Mouse (Mus musculus) heart, adult 2 months (tissue): Measurements from ENCODE around the gene Sec14l1. TPM values are rescaled to one million over a fixed set of nuclear protein-coding genes. Genes with fewer than 3 reads are reported as not detected.

Experiments used
- DNase-seq, 2 experiments: peaks; one replicate each; pipeline ENCODE4 v3.0.0; 2021
- H3K27ac ChIP-seq: fragments of 200-600 bp; 2 replicates; pipeline ENCODE4 v1.8.1; 2022
- H3K27me3 ChIP-seq: fragments of 200-500 bp; 2 replicates; pipeline ENCODE4 v1.6.1; 2012; ENCODE audit warnings: mild to moderate bottlenecking, low read length, inconsistent platforms, mixed read lengths; ENCODE audit not compliant: control insufficient read depth, insufficient read depth
- H3K36me3 ChIP-seq: fragments of 200-500 bp; 2 replicates; pipeline ENCODE4 v1.6.1; 2012; ENCODE audit warnings: low read length, inconsistent platforms; ENCODE audit not compliant: control insufficient read depth, insufficient read depth
- H3K4me1 ChIP-seq: fragments of 200-500 bp; 2 replicates; pipeline ENCODE4 v1.6.1; 2011; ENCODE audit warnings: low read length; ENCODE audit not compliant: control insufficient read depth, insufficient read depth
- H3K4me3 ChIP-seq: fragments of 200-600 bp; 2 replicates; pipeline ENCODE4 v1.8.1; 2022
- H3K79me2 ChIP-seq: fragments of 200-500 bp; replicated peaks from 2 replicates; pipeline ENCODE4 v1.6.1; 2012; ENCODE audit warnings: mild to moderate bottlenecking, inconsistent platforms, low read length, moderate library complexity, mixed read lengths; ENCODE audit not compliant: control insufficient read depth, insufficient read depth
- H3K9ac ChIP-seq: fragments of 200-500 bp; 2 replicates; pipeline ENCODE4 v1.6.1; 2012; ENCODE audit warnings: low read depth, mild to moderate bottlenecking, control low read depth, inconsistent platforms, low read length, mixed read lengths
- CTCF ChIP-seq: fragments of 200-600 bp; IDR thresholded peaks from 2 replicates; pipeline ENCODE4 v1.8.1; 2022; ENCODE audit warnings: antibody characterized with exemption, mild to moderate bottlenecking, moderate library complexity
- EP300 ChIP-seq: fragments of 200-500 bp; IDR thresholded peaks from 2 replicates; pipeline ENCODE4 v1.6.1; 2011; ENCODE audit warnings: low read depth, low read length, control low read depth; ENCODE audit not compliant: insufficient read depth
- POLR2A ChIP-seq: fragments of 200-500 bp; IDR thresholded peaks from 2 replicates; pipeline ENCODE4 v1.6.1; 2011; ENCODE audit warnings: mild to moderate bottlenecking, low read depth, low read length, control low read depth; ENCODE audit not compliant: insufficient read depth
- WGBS: fragments of 180-500 bp; shearing (Covaris S2); methylation state at CpG from one replicate; pipeline ENCODE4 v1.1.7; 2018; 5-methylcytosine and 5-hydroxymethylcytosine counted together
- intact Hi-C: fragments of 180-260 bp; cut with DNase I; formaldehyde crosslinking; loops from one replicate; pipeline ENCODE4 v1.15.1; 2025
- polyA plus RNA-seq: library from polyadenylated mRNA; depleted of rRNA; stranded (reverse); fragments of >200 nt; gene quantifications from 2 replicates; pipeline ENCODE4 v1.2.3, GENCODE M21; 2012
- total RNA-seq, 2 experiments: library from RNA; stranded (reverse); gene quantifications; 2 replicates each; pipeline ENCODE4 v1.2.3; 2021

Gene Sec14l1
- total and polyA plus RNA-seq, 3 experiments: 65.4 to 89.5 (median 71.5) TPM

GRCm38 (mm10) chr11:117098155-117098554 lies 16.8 kb upstream of the Sec14l1 start:
- peaks cover 51% of the 10 kb centered on the region for H3K4me1 ChIP-seq
- H3K27me3 ChIP-seq: no peaks in the 10 kb centered on the region
- WGBS: 35% methylated on average over 5 of the region's 5 CpGs
- no peak overlapping the region for H3K4me3 ChIP-seq
- peaks cover 6% of the 10 kb centered on the region; the same call in 1 of the 2 replicates for H3K36me3 ChIP-seq
- H3K79me2 ChIP-seq: no peaks in the 10 kb centered on the region
- intact Hi-C loops: loop anchor here (10.0 kb wide), 1 partner anchor 457 kb away; no protein-coding TSS in a partner anchor
- H3K27ac ChIP-seq: peak overlapping the region; percentile 89
- TF ChIP-seq POLR2A (peak; percentile 79; the same call in 1 of the 2 replicates), EP300 (peak; percentile 99), CTCF (no peak)
- H3K9ac ChIP-seq: peak overlapping the region; percentile 53
- peak in 1 of 2 experiments; percentile 66 for DNase-seq

GRCm38 (mm10) chr11:117098784-117099183 lies 16.2 kb upstream of the Sec14l1 start:
- H3K27ac ChIP-seq: peak overlapping the region; percentile 89
- no peaks in the 10 kb centered on the region for H3K79me2 ChIP-seq
- H3K9ac ChIP-seq: peak overlapping the region; percentile 37
- intact Hi-C loops: loop anchor here (10.0 kb wide), 1 partner anchor 456 kb away; no protein-coding TSS in a partner anchor
- TF ChIP-seq CTCF: no peak
- TF ChIP-seq POLR2A: no peak
- TF ChIP-seq EP300: no peak
- no peak overlapping the region for H3K4me3 ChIP-seq
- H3K27me3 ChIP-seq: no peaks in the 10 kb centered on the region
- peaks cover 6% of the 10 kb centered on the region; the same call in 1 of the 2 replicates for H3K36me3 ChIP-seq
- 46% methylated on average over 3 of the region's 3 CpGs for WGBS
- DNase-seq: no peak
- H3K4me1 ChIP-seq: peaks cover 52% of the 10 kb centered on the region

- no peak for DNase-seq
- H3K4me1 ChIP-seq: peaks cover 52% of the 10 kb centered on the region
- no peak overlapping the region for H3K4me3 ChIP-seq
- peaks cover 6% of the 10 kb centered on the region; the same call in 1 of the 2 replicates for H3K36me3 ChIP-seq
- intact Hi-C loops: loop anchor here (10.0 kb wide), 1 partner anchor 455 kb away; no protein-coding TSS in a partner anchor
- TF ChIP-seq EP300: no peak
- TF ChIP-seq CTCF: no peak
- no peak for TF ChIP-seq POLR2A
- H3K9ac ChIP-seq: no peak overlapping the region
- H3K27ac ChIP-seq: peak overlapping the region; percentile 89
- no peaks in the 10 kb centered on the region for H3K79me2 ChIP-seq
- H3K27me3 ChIP-seq: no peaks in the 10 kb centered on the region
- 63% methylated on average over 2 of the region's 2 CpGs for WGBS
These were observed 15.6 kb upstream of the Sec14l1 start for GRCm38 (mm10) chr11:117099372-117099771.

GRCm38 (mm10) chr11:117101351-117101921 lies 13.5 kb upstream of the Sec14l1 start:
- peak in 1 of 2 experiments; percentile 81 for DNase-seq
- H3K79me2 ChIP-seq: no peaks in the 10 kb centered on the region
- intact Hi-C loops: loop anchor here (2.0 kb wide), 1 partner anchor 19 kb away; no protein-coding TSS in a partner anchor
- WGBS: 16% methylated on average over 8 of the region's 8 CpGs
- peak overlapping the region; percentile 11; the same call in 1 of the 2 replicates for H3K9ac ChIP-seq
- TF ChIP-seq CTCF (no peak), POLR2A (peak; percentile 60), EP300 (peak; percentile 90)
- H3K36me3 ChIP-seq: no peaks in the 10 kb centered on the region
- no peaks in the 10 kb centered on the region for H3K27me3 ChIP-seq
- H3K4me3 ChIP-seq: no peak overlapping the region
- peaks cover 40% of the 10 kb centered on the region for H3K4me1 ChIP-seq
- H3K27ac ChIP-seq: peak overlapping the region; percentile 83

GRCm38 (mm10) chr11:117101925-117102717 lies 12.8 kb upstream of the Sec14l1 start:
- Histone ChIP-seq H3K27me3 (no peaks in the 10 kb centered on the region), H3K27ac (peak overlapping the region; percentile 83), H3K79me2 (no peaks in the 10 kb centered on the region), H3K4me1 (peaks cover 37% of the 10 kb centered on the region), H3K36me3 (no peaks in the 10 kb centered on the region), H3K9ac (peak overlapping the region; percentile 11; the same call in 1 of the 2 replicates), H3K4me3 (no peak overlapping the region)
- DNase-seq: no peak
- TF ChIP-seq EP300 (0 out of 2 replicates have a peak, but pooled peaks have one; percentile 2), POLR2A (no peak), CTCF (no peak)
- WGBS: 36% methylated on average over 14 of the region's 14 CpGs
- intact Hi-C loops: loop anchor here (2.0 kb wide), 1 partner anchor 19 kb away; no protein-coding TSS in a partner anchor
